Mouse (Mus musculus): ENCODE measurements around the gene Nlgn1. TPM values are rescaled to one million over a fixed set of nuclear protein-coding genes. Genes with fewer than 3 reads are reported as not detected.

The Nlgn1 gene
- polyA plus RNA-seq, 2 experiments = 2.6 to 3.5 TPM

DNA sequence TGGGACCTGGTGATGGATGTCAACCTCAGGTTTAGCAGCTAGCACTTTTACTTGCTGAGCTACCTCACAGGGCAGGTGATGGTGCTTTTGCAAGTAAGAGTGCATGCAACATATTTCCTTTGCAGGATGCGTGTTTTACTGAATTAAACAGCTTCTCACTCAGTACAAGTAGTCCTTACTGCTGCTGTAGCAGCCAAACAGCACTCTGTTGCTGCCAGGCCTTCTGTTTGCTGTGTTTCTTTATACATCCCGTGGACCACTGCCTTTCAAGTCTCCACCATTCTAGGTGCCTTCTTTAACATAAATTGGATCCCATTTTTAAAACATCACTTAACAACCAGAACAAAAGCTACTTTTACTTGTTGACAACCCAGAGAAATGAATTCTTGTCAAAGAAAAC is 502.0 kb downstream of the Nlgn1 start:
- no peaks in the 10 kb centered on the region for H3K27me3 ChIP-seq (ENCODE audit: control insufficient read depth, insufficient read depth, low read length)
- no peak overlapping the region for H3K4me3 ChIP-seq (replicated peaks; ENCODE audit: low read length)
- H3K36me3 ChIP-seq (ENCODE audit: control insufficient read depth, insufficient read depth, low read length) = no peaks in the 10 kb centered on the region
- H3K9me3 ChIP-seq (ENCODE audit: control insufficient read depth, low read length) = no peaks in the 10 kb centered on the region
- H3K4me1 ChIP-seq (ENCODE audit: control insufficient read depth, insufficient read depth, low read length) = no peaks in the 10 kb centered on the region
- WGBS = 78% methylated on average over 2 of the region's 2 CpGs
- ATAC-seq (ENCODE audit: low FRiP score, low read depth) (no peak), DNase-seq (ENCODE audit: low spot score) (no peak)
- no peak overlapping the region for H3K4me2 ChIP-seq (replicated peaks; ENCODE audit: low read depth, low read length, severe bottlenecking)
- H3K27ac ChIP-seq (replicated peaks; ENCODE audit: low read depth, low read length) = no peak overlapping the region
- no peak overlapping the region for H3K9ac ChIP-seq (ENCODE audit: low read depth, low read length, severe bottlenecking)
- TF ChIP-seq POLR2A (IDR thresholded peaks at IDR 0.05; ENCODE audit: borderline replicate concordance, extremely low read depth, insufficient read depth, insufficient read length) = no peak

DNA sequence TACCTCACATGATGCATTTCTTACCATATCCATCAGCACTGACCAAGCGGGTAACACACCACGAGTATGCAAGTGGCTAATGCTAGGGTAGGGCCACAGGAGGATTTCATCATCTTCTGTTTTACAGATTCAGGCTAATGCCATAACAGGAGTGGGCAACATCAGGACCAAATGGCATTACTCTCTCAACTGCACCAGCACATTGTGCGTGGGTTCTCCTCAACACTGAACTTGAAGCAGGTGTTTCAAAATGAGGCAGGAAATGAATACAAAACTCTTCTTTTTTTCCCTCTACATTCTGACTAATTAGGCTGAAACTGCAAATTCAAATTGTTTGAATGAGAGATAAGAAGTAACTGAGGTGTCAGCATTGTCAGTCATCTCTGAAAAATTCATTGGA is 518.9 kb downstream of the Nlgn1 start:
- no peak overlapping the region for H3K4me2 ChIP-seq (replicated peaks; ENCODE audit: low read depth, low read length, severe bottlenecking)
- no peaks in the 10 kb centered on the region for H3K9me3 ChIP-seq (ENCODE audit: control insufficient read depth, low read length)
- H3K9ac ChIP-seq (ENCODE audit: low read depth, low read length, severe bottlenecking) = no peak overlapping the region
- TF ChIP-seq POLR2A (IDR thresholded peaks at IDR 0.05; ENCODE audit: borderline replicate concordance, extremely low read depth, insufficient read depth, insufficient read length) = no peak
- no peaks in the 10 kb centered on the region for H3K36me3 ChIP-seq (ENCODE audit: control insufficient read depth, insufficient read depth, low read length)
- H3K27ac ChIP-seq (replicated peaks; ENCODE audit: low read depth, low read length) = no peak overlapping the region
- H3K4me1 ChIP-seq (ENCODE audit: control insufficient read depth, insufficient read depth, low read length) = no peaks in the 10 kb centered on the region
- ATAC-seq (ENCODE audit: low FRiP score, low read depth) (no peak), DNase-seq (ENCODE audit: low spot score) (no peak)
- WGBS = 93% methylated on average over 3 of the region's 3 CpGs
- no peak overlapping the region for H3K4me3 ChIP-seq (replicated peaks; ENCODE audit: low read length)
- no peaks in the 10 kb centered on the region for H3K27me3 ChIP-seq (ENCODE audit: control insufficient read depth, insufficient read depth, low read length)

DNA sequence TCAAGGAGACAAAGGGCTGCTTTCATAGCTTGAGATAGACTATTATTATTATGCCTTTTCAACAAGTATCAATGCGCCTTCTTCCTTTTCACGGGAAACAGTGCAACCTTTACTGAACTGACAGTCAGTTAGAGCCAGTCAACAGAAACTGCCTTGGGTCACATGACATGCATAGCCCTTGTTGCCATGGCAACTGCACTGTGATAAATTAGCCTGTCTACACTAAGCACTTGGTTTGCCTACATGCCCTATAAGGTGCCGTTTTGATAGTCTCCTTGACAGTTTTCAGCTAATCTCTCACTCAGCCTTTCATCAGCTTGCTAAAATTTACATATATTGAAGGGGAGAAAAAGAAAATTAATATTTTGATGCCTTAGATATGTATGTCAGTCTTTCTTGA is 524.7 kb downstream of the Nlgn1 start:
- no peaks in the 10 kb centered on the region for H3K36me3 ChIP-seq (ENCODE audit: control insufficient read depth, insufficient read depth, low read length)
- H3K27ac ChIP-seq (replicated peaks; ENCODE audit: low read depth, low read length) = no peak overlapping the region
- no peak for TF ChIP-seq POLR2A (IDR thresholded peaks at IDR 0.05; ENCODE audit: borderline replicate concordance, extremely low read depth, insufficient read depth, insufficient read length)
- H3K4me1 ChIP-seq (ENCODE audit: control insufficient read depth, insufficient read depth, low read length) = no peaks in the 10 kb centered on the region
- DNase-seq (ENCODE audit: low spot score) (peak; percentile 3), ATAC-seq (ENCODE audit: low FRiP score, low read depth) (no peak)
- H3K9me3 ChIP-seq (ENCODE audit: control insufficient read depth, low read length) = no peaks in the 10 kb centered on the region
- H3K27me3 ChIP-seq (ENCODE audit: control insufficient read depth, insufficient read depth, low read length) = no peaks in the 10 kb centered on the region
- no peak overlapping the region for H3K4me2 ChIP-seq (replicated peaks; ENCODE audit: low read depth, low read length, severe bottlenecking)
- H3K4me3 ChIP-seq (replicated peaks; ENCODE audit: low read length) = no peak overlapping the region
- 57% methylated on average over 3 of the region's 3 CpGs for WGBS
- H3K9ac ChIP-seq (ENCODE audit: low read depth, low read length, severe bottlenecking) = no peak overlapping the region

DNA sequence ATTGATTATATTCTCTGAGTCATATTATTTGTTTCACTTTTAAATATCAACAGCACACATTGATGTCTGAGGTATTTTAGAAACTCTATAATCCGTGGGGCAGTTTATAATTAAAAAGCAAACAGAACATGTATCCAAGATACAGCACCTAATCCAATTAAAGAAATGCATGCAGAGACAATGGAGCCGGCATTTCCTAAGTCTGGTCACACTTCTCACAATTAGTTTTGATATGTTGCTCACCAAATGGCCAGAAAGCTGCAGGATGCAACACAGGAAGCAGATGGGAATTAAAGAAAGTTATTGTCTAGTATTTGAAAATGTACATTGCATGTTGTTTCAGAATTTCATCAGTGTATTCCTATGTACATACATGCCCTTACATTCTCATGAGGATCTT is 550.6 kb downstream of the Nlgn1 start:
- no peaks in the 10 kb centered on the region for H3K4me1 ChIP-seq (ENCODE audit: control insufficient read depth, insufficient read depth, low read length)
- H3K9me3 ChIP-seq (ENCODE audit: control insufficient read depth, low read length) = no peaks in the 10 kb centered on the region
- no peaks in the 10 kb centered on the region for H3K27me3 ChIP-seq (ENCODE audit: control insufficient read depth, insufficient read depth, low read length)
- TF ChIP-seq POLR2A (IDR thresholded peaks at IDR 0.05; ENCODE audit: borderline replicate concordance, extremely low read depth, insufficient read depth, insufficient read length) = no peak
- 77% methylated on average over 2 of the region's 2 CpGs for WGBS
- H3K36me3 ChIP-seq (ENCODE audit: control insufficient read depth, insufficient read depth, low read length) = no peaks in the 10 kb centered on the region
- no peak for DNase-seq (ENCODE audit: low spot score)
- H3K27ac ChIP-seq (replicated peaks; ENCODE audit: low read depth, low read length) = no peak overlapping the region
- no peak overlapping the region for H3K4me2 ChIP-seq (replicated peaks; ENCODE audit: low read depth, low read length, severe bottlenecking)
- H3K9ac ChIP-seq (ENCODE audit: low read depth, low read length, severe bottlenecking) = no peak overlapping the region
- ATAC-seq (ENCODE audit: low FRiP score, low read depth) = no peak
- H3K4me3 ChIP-seq (replicated peaks; ENCODE audit: low read length) = no peak overlapping the region

DNA sequence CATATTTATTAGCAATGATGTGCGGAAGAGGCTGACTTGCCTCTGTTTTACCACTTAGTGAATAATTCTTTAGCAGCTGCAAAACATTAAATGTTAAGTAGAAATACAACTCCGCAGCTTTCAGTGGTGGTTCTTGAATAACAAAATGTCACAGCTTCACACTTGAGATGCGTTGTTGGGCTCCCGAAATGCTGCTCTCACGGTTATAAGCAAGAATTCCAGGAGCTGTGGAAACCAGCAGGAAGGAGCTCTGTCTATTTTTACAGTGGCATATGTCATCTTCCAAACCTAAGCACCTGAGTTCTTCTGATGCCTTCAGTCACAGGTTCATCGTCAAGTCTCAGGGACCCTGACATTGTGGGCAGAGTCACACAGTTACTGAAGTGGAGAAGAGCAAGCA is 556.8 kb downstream of the Nlgn1 start:
- Histone ChIP-seq H3K9me3 (ENCODE audit: control insufficient read depth, low read length) (no peaks in the 10 kb centered on the region), H3K4me2 (replicated peaks; ENCODE audit: low read depth, low read length, severe bottlenecking) (no peak overlapping the region), H3K9ac (ENCODE audit: low read depth, low read length, severe bottlenecking) (no peak overlapping the region), H3K36me3 (ENCODE audit: control insufficient read depth, insufficient read depth, low read length) (no peaks in the 10 kb centered on the region), H3K27ac (replicated peaks; ENCODE audit: low read depth, low read length) (no peak overlapping the region), H3K4me3 (replicated peaks; ENCODE audit: low read length) (no peak overlapping the region), H3K27me3 (ENCODE audit: control insufficient read depth, insufficient read depth, low read length) (no peaks in the 10 kb centered on the region), H3K4me1 (ENCODE audit: control insufficient read depth, insufficient read depth, low read length) (no peaks in the 10 kb centered on the region)
- ATAC-seq (ENCODE audit: low FRiP score, low read depth) = no peak
- no peak for DNase-seq (ENCODE audit: low spot score)
- WGBS = 72% methylated on average over 6 of the region's 6 CpGs
- TF ChIP-seq POLR2A (IDR thresholded peaks at IDR 0.05; ENCODE audit: borderline replicate concordance, extremely low read depth, insufficient read depth, insufficient read length) = no peak

DNA sequence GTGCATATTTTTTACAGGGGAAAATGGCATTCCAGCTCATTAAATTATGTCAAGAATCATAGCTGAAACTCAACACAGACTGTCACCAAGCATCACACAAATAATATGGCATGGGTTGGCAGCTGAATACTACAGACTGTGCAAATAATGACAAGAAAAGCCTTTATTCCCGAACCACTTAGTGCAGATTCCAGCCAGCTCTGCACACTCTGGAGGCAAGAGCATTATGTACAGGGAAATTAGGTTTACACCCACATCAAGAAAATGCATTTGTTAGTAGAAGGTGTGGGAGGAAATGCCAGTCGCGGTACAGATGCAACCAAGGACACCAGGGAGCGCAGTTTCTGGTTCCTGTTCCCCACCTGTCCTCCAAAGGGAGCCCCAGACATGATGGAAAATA is 558.4 kb downstream of the Nlgn1 start:
- no peak overlapping the region for H3K27ac ChIP-seq (replicated peaks; ENCODE audit: low read depth, low read length)
- no peak overlapping the region for H3K4me3 ChIP-seq (replicated peaks; ENCODE audit: low read length)
- no peaks in the 10 kb centered on the region for H3K4me1 ChIP-seq (ENCODE audit: control insufficient read depth, insufficient read depth, low read length)
- H3K36me3 ChIP-seq (ENCODE audit: control insufficient read depth, insufficient read depth, low read length) = no peaks in the 10 kb centered on the region
- no peak overlapping the region for H3K9ac ChIP-seq (ENCODE audit: low read depth, low read length, severe bottlenecking)
- no peak overlapping the region for H3K4me2 ChIP-seq (replicated peaks; ENCODE audit: low read depth, low read length, severe bottlenecking)
- 76% methylated on average over 4 of the region's 4 CpGs for WGBS
- H3K27me3 ChIP-seq (ENCODE audit: control insufficient read depth, insufficient read depth, low read length) = no peaks in the 10 kb centered on the region
- ATAC-seq (ENCODE audit: low FRiP score, low read depth) (no peak), DNase-seq (ENCODE audit: low spot score) (no peak)
- TF ChIP-seq POLR2A (IDR thresholded peaks at IDR 0.05; ENCODE audit: borderline replicate concordance, extremely low read depth, insufficient read depth, insufficient read length) = no peak
- no peaks in the 10 kb centered on the region for H3K9me3 ChIP-seq (ENCODE audit: control insufficient read depth, low read length)

All from limb, embryonic 14.5 days (tissue).